Mouse (Mus musculus): ENCODE measurements at regions not wholly inside any gene's neighbourhood (a gene's known extent, or its start where the extent isn't known, plus 50 kb on each side); places are given as distances from the start of the nearest gene placed in this dataset.

- no peak for DNase-seq (ENCODE audit: extremely low spot score)
Measured at GRCm38 (mm10) chr17:45798456-45798855, 64.8 kb upstream of the 1600014C23Rik start.

GRCm38 (mm10) chr17:45797121-45797520 is 63.5 kb upstream of the 1600014C23Rik start:
- no peak for DNase-seq (ENCODE audit: extremely low spot score)

- DNase-seq (ENCODE audit: extremely low spot score), result no peak
Measured at GRCm38 (mm10) chr17:45794926-45795325, 61.3 kb upstream of the 1600014C23Rik start.

- no peak for DNase-seq (ENCODE audit: extremely low spot score)
Measured at GRCm38 (mm10) chr17:45790959-45791520, 57.4 kb upstream of the 1600014C23Rik start.

GRCm38 (mm10) chr17:45789777-45790176 is 56.1 kb upstream of the 1600014C23Rik start:
- no peak for DNase-seq (ENCODE audit: extremely low spot score)

- DNase-seq (ENCODE audit: extremely low spot score), result no peak
Measured at GRCm38 (mm10) chr17:45784905-45785304, 51.3 kb upstream of the 1600014C23Rik start.

- no peak for DNase-seq (ENCODE audit: extremely low spot score)
Measured at GRCm38 (mm10) chr17:45784496-45784895, 50.9 kb upstream of the 1600014C23Rik start.

Measured in embryo, embryonic 9.5 days (tissue).